Mouse (Mus musculus): ENCODE measurements at regions not wholly inside any gene's neighbourhood (a gene's known extent, or its start where the extent isn't known, plus 50 kb on each side); places are given as distances from the start of the nearest gene placed in this dataset.

- TF ChIP-seq TAL1 (IDR thresholded peaks at IDR 0.05; ENCODE audit: low read length) (no peak), GATA1 (IDR thresholded peaks at IDR 0.05; ENCODE audit: low read length) (no peak)
Observed at GRCm38 (mm10) chr9:117717346-117717745, 87.6 kb upstream of the Rbms3 start.

Measured in erythroblast, embryonic 14.5 days (primary cell).